Mouse (Mus musculus): Measurements from ENCODE around the gene Tubgcp2. TPM values are rescaled to one million over a fixed set of nuclear protein-coding genes. Genes with fewer than 3 reads are reported as not detected.
A peak's percentile ranks its signal among the peaks of the same experiment; 100 is the strongest.

Gene Tubgcp2
- polyA plus RNA-seq, 1 experiment from 2014 or later: 80.2 TPM

- H3K36me3 ChIP-seq (replicated peaks): no peaks in the 10 kb centered on the region
- DNase-seq (ENCODE audit: low spot score): no peak
- no peak overlapping the region for H3K4me3 ChIP-seq
- 87% methylated on average over 5 of the region's 5 CpGs for WGBS
- H3K27me3 ChIP-seq (replicated peaks; ENCODE audit: low read depth, poor library complexity, severe bottlenecking): peaks cover 17% of the 10 kb centered on the region; the same call in 1 of the 2 replicates
- H3K9me3 ChIP-seq: no peaks in the 10 kb centered on the region
- peaks cover 14% of the 10 kb centered on the region for H3K4me1 ChIP-seq
- 0 out of 2 replicates have a peak overlapping the region, but pooled peaks have one; percentile 32 for H3K27ac ChIP-seq (replicated peaks)
These were observed 65.5 kb downstream of the Tubgcp2 start for GRCm38 (mm10) chr7:139970979-139971378.

- 80% methylated on average over 10 of the region's 10 CpGs for WGBS
- peaks cover 10% of the 10 kb centered on the region for H3K4me1 ChIP-seq
- H3K9me3 ChIP-seq: no peaks in the 10 kb centered on the region
- H3K4me3 ChIP-seq: no peak overlapping the region
- DNase-seq (ENCODE audit: low spot score): peak; percentile 18
- peak overlapping the region; percentile 49; the same call in 1 of the 2 replicates for H3K27ac ChIP-seq (replicated peaks)
- H3K27me3 ChIP-seq (replicated peaks; ENCODE audit: low read depth, poor library complexity, severe bottlenecking): peaks cover 17% of the 10 kb centered on the region; the same call in 1 of the 2 replicates
- no peaks in the 10 kb centered on the region for H3K36me3 ChIP-seq (replicated peaks)
These were observed 66.1 kb downstream of the Tubgcp2 start for GRCm38 (mm10) chr7:139970216-139970919.

- H3K36me3 ChIP-seq (replicated peaks): no peaks in the 10 kb centered on the region
- no peak overlapping the region for H3K4me3 ChIP-seq
- 25% methylated on average over 10 of the region's 10 CpGs for WGBS
- peaks cover 10% of the 10 kb centered on the region for H3K4me1 ChIP-seq
- H3K9me3 ChIP-seq: no peaks in the 10 kb centered on the region
- DNase-seq (ENCODE audit: low spot score): peak; percentile 86
- peaks cover 17% of the 10 kb centered on the region; the same call in 1 of the 2 replicates for H3K27me3 ChIP-seq (replicated peaks; ENCODE audit: low read depth, poor library complexity, severe bottlenecking)
- peak overlapping the region; percentile 49; the same call in 1 of the 2 replicates for H3K27ac ChIP-seq (replicated peaks)
These were observed 66.9 kb downstream of the Tubgcp2 start for GRCm38 (mm10) chr7:139969348-139970130.

- peaks cover 10% of the 10 kb centered on the region for H3K4me1 ChIP-seq
- H3K36me3 ChIP-seq (replicated peaks): no peaks in the 10 kb centered on the region
- no peaks in the 10 kb centered on the region for H3K9me3 ChIP-seq
- no peak for DNase-seq (ENCODE audit: low spot score)
- H3K27ac ChIP-seq (replicated peaks): no peak overlapping the region
- 45% methylated on average over 5 of the region's 5 CpGs for WGBS
- H3K4me3 ChIP-seq: no peak overlapping the region
- peaks cover 17% of the 10 kb centered on the region; the same call in 1 of the 2 replicates for H3K27me3 ChIP-seq (replicated peaks; ENCODE audit: low read depth, poor library complexity, severe bottlenecking)
These were observed 68.0 kb downstream of the Tubgcp2 start for GRCm38 (mm10) chr7:139968428-139968827.

GRCm38 (mm10) chr7:139967175-139967574, 69.3 kb downstream of the Tubgcp2 start:
- Histone ChIP-seq H3K27me3 (replicated peaks; ENCODE audit: low read depth, poor library complexity, severe bottlenecking) (peaks cover 17% of the 10 kb centered on the region; the same call in 1 of the 2 replicates), H3K9me3 (no peaks in the 10 kb centered on the region), H3K27ac (replicated peaks) (no peak overlapping the region), H3K4me3 (no peak overlapping the region), H3K36me3 (replicated peaks) (no peaks in the 10 kb centered on the region), H3K4me1 (peaks cover 10% of the 10 kb centered on the region)
- no peak for DNase-seq (ENCODE audit: low spot score)
- 13% methylated on average over 4 of the region's 4 CpGs for WGBS

GRCm38 (mm10) chr7:139963814-139964213, 72.7 kb downstream of the Tubgcp2 start:
- no peaks in the 10 kb centered on the region for H3K4me1 ChIP-seq
- H3K36me3 ChIP-seq (replicated peaks): no peaks in the 10 kb centered on the region
- no peak overlapping the region for H3K4me3 ChIP-seq
- WGBS: 73% methylated on average over 4 of the region's 4 CpGs
- H3K9me3 ChIP-seq: no peaks in the 10 kb centered on the region
- no peak overlapping the region for H3K27ac ChIP-seq (replicated peaks)
- DNase-seq (ENCODE audit: low spot score): no peak
- peaks cover 14% of the 10 kb centered on the region for H3K27me3 ChIP-seq (replicated peaks; ENCODE audit: low read depth, poor library complexity, severe bottlenecking)

GRCm38 (mm10) chr7:139961141-139961540, 75.3 kb downstream of the Tubgcp2 start:
- no peaks in the 10 kb centered on the region for H3K9me3 ChIP-seq
- no peaks in the 10 kb centered on the region for H3K36me3 ChIP-seq (replicated peaks)
- H3K4me1 ChIP-seq: peaks cover 4% of the 10 kb centered on the region
- peaks cover 27% of the 10 kb centered on the region for H3K27me3 ChIP-seq (replicated peaks; ENCODE audit: low read depth, poor library complexity, severe bottlenecking)
- no peak overlapping the region for H3K4me3 ChIP-seq
- no peak for DNase-seq (ENCODE audit: low spot score)
- 88% methylated on average over 10 of the region's 10 CpGs for WGBS
- H3K27ac ChIP-seq (replicated peaks): no peak overlapping the region

GRCm38 (mm10) chr7:139957958-139958357, 78.5 kb downstream of the Tubgcp2 start:
- Histone ChIP-seq H3K4me1 (peaks cover 4% of the 10 kb centered on the region), H3K4me3 (no peak overlapping the region), H3K36me3 (replicated peaks) (no peaks in the 10 kb centered on the region), H3K27me3 (replicated peaks; ENCODE audit: low read depth, poor library complexity, severe bottlenecking) (peaks cover 45% of the 10 kb centered on the region), H3K9me3 (no peaks in the 10 kb centered on the region), H3K27ac (replicated peaks) (no peak overlapping the region)
- WGBS: 43% methylated on average over 11 of the region's 11 CpGs
- DNase-seq (ENCODE audit: low spot score): no peak

- Histone ChIP-seq H3K4me1 (peaks cover 4% of the 10 kb centered on the region), H3K36me3 (replicated peaks) (no peaks in the 10 kb centered on the region), H3K27me3 (replicated peaks; ENCODE audit: low read depth, poor library complexity, severe bottlenecking) (peaks cover 48% of the 10 kb centered on the region), H3K4me3 (no peak overlapping the region), H3K27ac (replicated peaks) (no peak overlapping the region), H3K9me3 (no peaks in the 10 kb centered on the region)
- DNase-seq (ENCODE audit: low spot score): no peak
- WGBS: 52% methylated on average over 11 of the region's 11 CpGs
These were observed 79.0 kb downstream of the Tubgcp2 start for GRCm38 (mm10) chr7:139957437-139957836.

- no peak overlapping the region for H3K4me3 ChIP-seq
- peaks cover 56% of the 10 kb centered on the region for H3K27me3 ChIP-seq (replicated peaks; ENCODE audit: low read depth, poor library complexity, severe bottlenecking)
- no peak for DNase-seq (ENCODE audit: low spot score)
- WGBS: 80% methylated on average over 3 of the region's 3 CpGs
- no peak overlapping the region for H3K27ac ChIP-seq (replicated peaks)
- no peaks in the 10 kb centered on the region for H3K9me3 ChIP-seq
- peaks cover 11% of the 10 kb centered on the region for H3K4me1 ChIP-seq
- no peaks in the 10 kb centered on the region for H3K36me3 ChIP-seq (replicated peaks)
These were observed 79.8 kb downstream of the Tubgcp2 start for GRCm38 (mm10) chr7:139956658-139957057.

GRCm38 (mm10) chr7:139955505-139955904, 81.0 kb downstream of the Tubgcp2 start:
- Histone ChIP-seq H3K4me3 (no peak overlapping the region), H3K9me3 (no peaks in the 10 kb centered on the region), H3K4me1 (peaks cover 20% of the 10 kb centered on the region), H3K27me3 (replicated peaks; ENCODE audit: low read depth, poor library complexity, severe bottlenecking) (peaks cover 62% of the 10 kb centered on the region), H3K27ac (replicated peaks) (no peak overlapping the region), H3K36me3 (replicated peaks) (no peaks in the 10 kb centered on the region)
- WGBS: 81% methylated on average over 4 of the region's 4 CpGs
- DNase-seq (ENCODE audit: low spot score): no peak

GRCm38 (mm10) chr7:139951991-139952633, 84.4 kb downstream of the Tubgcp2 start:
- DNase-seq (ENCODE audit: low spot score): peak; percentile 33
- no peaks in the 10 kb centered on the region for H3K36me3 ChIP-seq (replicated peaks)
- no peak overlapping the region for H3K4me3 ChIP-seq
- H3K4me1 ChIP-seq: peaks cover 26% of the 10 kb centered on the region
- WGBS: 57% methylated on average over 6 of the region's 6 CpGs
- no peaks in the 10 kb centered on the region for H3K9me3 ChIP-seq
- no peak overlapping the region for H3K27ac ChIP-seq (replicated peaks)
- H3K27me3 ChIP-seq (replicated peaks; ENCODE audit: low read depth, poor library complexity, severe bottlenecking): peaks cover 76% of the 10 kb centered on the region
